Mouse (Mus musculus) olfactory bulb, adult 2 months (tissue): ENCODE measurements around the gene Cldn10.

Source experiments
- CTCF ChIP-seq: fragments of 200-500 bp; IDR thresholded peaks from 2 replicates; pipeline ENCODE4 v1.5.1; 2012; ENCODE audit warnings: low read depth, mild to moderate bottlenecking, low read length, moderate library complexity; ENCODE audit not compliant: insufficient read depth
- POLR2A ChIP-seq: fragments of 200-500 bp; IDR thresholded peaks from 2 replicates; pipeline ENCODE4 v1.6.1; 2012; ENCODE audit warnings: mild to moderate bottlenecking, low read depth, low read length, moderate library complexity; ENCODE audit not compliant: insufficient read depth

DNA sequence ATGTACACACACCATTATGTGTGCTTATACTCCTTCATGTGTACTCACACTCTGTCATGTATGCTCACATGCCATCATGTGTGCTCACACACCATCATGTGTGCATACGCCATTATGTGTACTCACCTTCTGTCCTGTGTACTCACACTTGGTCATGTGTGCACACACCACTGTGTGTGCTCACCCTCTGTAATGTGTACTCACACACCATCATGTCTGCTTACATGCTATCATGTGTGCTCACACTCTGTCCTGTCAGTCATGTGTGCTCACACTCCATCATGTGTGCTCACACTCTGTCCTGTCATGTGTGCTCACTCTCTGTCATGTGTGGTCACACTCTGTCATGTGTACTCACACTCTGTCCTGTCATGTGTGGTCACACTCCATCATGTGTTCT lies 52.3 kb downstream of the Cldn10 start:
- no peak for TF ChIP-seq CTCF
- no peak for TF ChIP-seq POLR2A
